Mouse (Mus musculus) embryonic fibroblast, embryonic 13.5 days (primary cell): ENCODE results near the gene Fdxr.

Source experiments
- CTCF ChIP-seq: IDR thresholded peaks from 2 replicates; pipeline ENCODE4 v1.5.1; 2011; ENCODE audit warnings: mild to moderate bottlenecking, control low read depth, low read length, moderate library complexity, borderline replicate concordance; ENCODE audit not compliant: insufficient read depth
- POLR2A ChIP-seq: IDR thresholded peaks from 2 replicates; pipeline ENCODE4 v1.6.1; 2011; ENCODE audit warnings: low read depth, mild to moderate bottlenecking, control low read depth, low read length, moderate library complexity

DNA sequence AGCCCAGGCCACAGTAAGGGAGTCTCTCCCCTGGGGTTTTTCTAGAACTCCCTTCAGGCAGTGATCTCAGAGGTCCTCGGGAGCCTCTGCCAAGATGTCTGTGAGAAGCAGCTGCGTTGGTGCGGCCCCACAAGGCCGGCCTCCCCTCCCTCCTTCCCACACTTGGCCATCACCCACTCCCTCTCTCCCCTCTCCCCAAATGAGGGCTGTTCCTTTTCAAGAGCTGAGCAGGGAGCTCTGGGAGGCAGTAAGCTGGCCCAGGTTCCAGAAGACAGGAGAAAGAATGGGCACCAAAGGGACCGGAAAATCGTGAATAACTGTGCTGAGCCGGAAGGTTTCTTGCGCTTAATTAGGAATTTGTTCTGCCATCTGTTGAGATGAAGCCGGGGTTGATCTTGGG lies 44.9 kb downstream of the Fdxr start:
- TF ChIP-seq POLR2A: no peak
- no peak for TF ChIP-seq CTCF
